Mouse (Mus musculus): ENCODE measurements around the gene Adamts18. TPM values are rescaled to one million over a fixed set of nuclear protein-coding genes. Genes with fewer than 3 reads are reported as not detected.

Gene Adamts18
- polyA plus RNA-seq, 1 experiment = not detected

- Histone ChIP-seq H3K4me1 (ENCODE audit: control insufficient read depth, insufficient read depth, low read length) (no peaks in the 10 kb centered on the region), H3K4me3 (replicated peaks; ENCODE audit: control insufficient read depth, low read depth, low read length) (no peak overlapping the region), H3K27ac (ENCODE audit: control insufficient read depth, insufficient read depth, low read depth, low read length, poor library complexity) (no peak overlapping the region)
- WGBS = 23% methylated on average over 5 of the region's 5 CpGs
- TF ChIP-seq CTCF (IDR thresholded peaks at IDR 0.05; ENCODE audit: control insufficient read depth, insufficient read depth, low read length) = no peak
- no peak for TF ChIP-seq POLR2A (IDR thresholded peaks at IDR 0.05; ENCODE audit: borderline replicate concordance, control insufficient read depth, low read depth, low read length)
Observed at GRCm38 (mm10) chr8:113723873-113724538, 124.5 kb downstream of the Adamts18 start.

- no peak overlapping the region for H3K27ac ChIP-seq (ENCODE audit: control insufficient read depth, insufficient read depth, low read depth, low read length, poor library complexity)
- TF ChIP-seq POLR2A (IDR thresholded peaks at IDR 0.05; ENCODE audit: borderline replicate concordance, control insufficient read depth, low read depth, low read length) (no peak), CTCF (IDR thresholded peaks at IDR 0.05; ENCODE audit: control insufficient read depth, insufficient read depth, low read length) (no peak)
- H3K4me3 ChIP-seq (replicated peaks; ENCODE audit: control insufficient read depth, low read depth, low read length) = no peak overlapping the region
- no peaks in the 10 kb centered on the region for H3K4me1 ChIP-seq (ENCODE audit: control insufficient read depth, insufficient read depth, low read length)
- WGBS = 81% methylated on average over 13 of the region's 13 CpGs
Observed at GRCm38 (mm10) chr8:113721459-113721858, 127.1 kb downstream of the Adamts18 start.

GRCm38 (mm10) chr8:113704968-113705367 lies 143.6 kb downstream of the Adamts18 start:
- Histone ChIP-seq H3K27ac (ENCODE audit: control insufficient read depth, insufficient read depth, low read depth, low read length, poor library complexity) (no peak overlapping the region), H3K4me3 (replicated peaks; ENCODE audit: control insufficient read depth, low read depth, low read length) (no peak overlapping the region), H3K4me1 (ENCODE audit: control insufficient read depth, insufficient read depth, low read length) (no peaks in the 10 kb centered on the region)
- 60% methylated on average over 7 of the region's 7 CpGs for WGBS
- no peak for TF ChIP-seq CTCF (IDR thresholded peaks at IDR 0.05; ENCODE audit: control insufficient read depth, insufficient read depth, low read length)
- TF ChIP-seq POLR2A (IDR thresholded peaks at IDR 0.05; ENCODE audit: borderline replicate concordance, control insufficient read depth, low read depth, low read length) = no peak

- WGBS = 83% methylated on average over 14 of the region's 14 CpGs
- Histone ChIP-seq H3K27ac (ENCODE audit: control insufficient read depth, insufficient read depth, low read depth, low read length, poor library complexity) (no peak overlapping the region), H3K4me3 (replicated peaks; ENCODE audit: control insufficient read depth, low read depth, low read length) (no peak overlapping the region), H3K4me1 (ENCODE audit: control insufficient read depth, insufficient read depth, low read length) (no peaks in the 10 kb centered on the region)
- TF ChIP-seq CTCF (IDR thresholded peaks at IDR 0.05; ENCODE audit: control insufficient read depth, insufficient read depth, low read length) = no peak
Observed at GRCm38 (mm10) chr8:113691622-113692343, 156.8 kb downstream of the Adamts18 start.

- TF ChIP-seq POLR2A (IDR thresholded peaks at IDR 0.05; ENCODE audit: borderline replicate concordance, control insufficient read depth, low read depth, low read length) (no peak), CTCF (IDR thresholded peaks at IDR 0.05; ENCODE audit: control insufficient read depth, insufficient read depth, low read length) (no peak)
- Histone ChIP-seq H3K4me3 (replicated peaks; ENCODE audit: control insufficient read depth, low read depth, low read length) (no peak overlapping the region), H3K27ac (ENCODE audit: control insufficient read depth, insufficient read depth, low read depth, low read length, poor library complexity) (no peak overlapping the region), H3K4me1 (ENCODE audit: control insufficient read depth, insufficient read depth, low read length) (no peaks in the 10 kb centered on the region)
- WGBS = 34% methylated on average over 8 of the region's 8 CpGs
Observed at GRCm38 (mm10) chr8:113688543-113688915, 160.0 kb downstream of the Adamts18 start.

- Histone ChIP-seq H3K4me1 (ENCODE audit: control insufficient read depth, insufficient read depth, low read length) (no peaks in the 10 kb centered on the region), H3K4me3 (replicated peaks; ENCODE audit: control insufficient read depth, low read depth, low read length) (no peak overlapping the region), H3K27ac (ENCODE audit: control insufficient read depth, insufficient read depth, low read depth, low read length, poor library complexity) (no peak overlapping the region)
- 47% methylated on average over 17 of the region's 17 CpGs for WGBS
- TF ChIP-seq POLR2A (IDR thresholded peaks at IDR 0.05; ENCODE audit: borderline replicate concordance, control insufficient read depth, low read depth, low read length) = no peak
- TF ChIP-seq CTCF (IDR thresholded peaks at IDR 0.05; ENCODE audit: control insufficient read depth, insufficient read depth, low read length) = no peak
Observed at GRCm38 (mm10) chr8:113687889-113688542, 160.5 kb downstream of the Adamts18 start.

GRCm38 (mm10) chr8:113679361-113679760 lies 169.2 kb downstream of the Adamts18 start:
- Histone ChIP-seq H3K27ac (ENCODE audit: control insufficient read depth, insufficient read depth, low read depth, low read length, poor library complexity) (no peak overlapping the region), H3K4me1 (ENCODE audit: control insufficient read depth, insufficient read depth, low read length) (no peaks in the 10 kb centered on the region; the same call in 1 of the 2 replicates), H3K4me3 (replicated peaks; ENCODE audit: control insufficient read depth, low read depth, low read length) (no peak overlapping the region)
- whole genome bisulfite sequencing = 4% methylated on average over 3 of the region's 3 CpGs
- TF ChIP-seq CTCF (IDR thresholded peaks at IDR 0.05; ENCODE audit: control insufficient read depth, insufficient read depth, low read length) (no peak), POLR2A (IDR thresholded peaks at IDR 0.05; ENCODE audit: borderline replicate concordance, control insufficient read depth, low read depth, low read length) (no peak)

- H3K4me3 ChIP-seq (replicated peaks; ENCODE audit: control insufficient read depth, low read depth, low read length) = no peak overlapping the region
- H3K27ac ChIP-seq (ENCODE audit: control insufficient read depth, insufficient read depth, low read depth, low read length, poor library complexity) = no peak overlapping the region
- H3K4me1 ChIP-seq (ENCODE audit: control insufficient read depth, insufficient read depth, low read length) = no peaks in the 10 kb centered on the region; the same call in 1 of the 2 replicates
- 75% methylated on average over 1 of the region's 1 CpGs for WGBS
- no peak for TF ChIP-seq POLR2A (IDR thresholded peaks at IDR 0.05; ENCODE audit: borderline replicate concordance, control insufficient read depth, low read depth, low read length)
- no peak for TF ChIP-seq CTCF (IDR thresholded peaks at IDR 0.05; ENCODE audit: control insufficient read depth, insufficient read depth, low read length)
Observed at GRCm38 (mm10) chr8:113676811-113677210, 171.7 kb downstream of the Adamts18 start.
